Mouse (Mus musculus): ENCODE measurements around the gene Rnf25.

Gene Rnf25

GRCm38 (mm10) chr1:74601267-74601962 lies at the start of gene Rnf25, which contains the start of gene Stk36:
Rnf25 (minus strand) TSS chr1:74601397.
Stk36 (plus strand) TSS chr1:74601445.
- DNase-seq (ENCODE audit: low read depth, low spot score) = peak; percentile 95

- DNase-seq (ENCODE audit: low read depth, low spot score) = peak; percentile 37
These were observed 42.7 kb upstream of the Rnf25 start for GRCm38 (mm10) chr1:74643926-74644325.

- DNase-seq (ENCODE audit: low read depth, low spot score) = no peak
These were observed 42.3 kb upstream of the Rnf25 start for GRCm38 (mm10) chr1:74643524-74643923.

GRCm38 (mm10) chr1:74632734-74633133 lies 31.5 kb upstream of the Rnf25 start:
- no peak for DNase-seq (ENCODE audit: low read depth, low spot score)

- DNase-seq (ENCODE audit: low read depth, low spot score) = no peak
These were observed 26.8 kb upstream of the Rnf25 start for GRCm38 (mm10) chr1:74628001-74628400.

GRCm38 (mm10) chr1:74626076-74626475 lies 24.9 kb upstream of the Rnf25 start:
- no peak for DNase-seq (ENCODE audit: low read depth, low spot score)

- no peak for DNase-seq (ENCODE audit: low read depth, low spot score)
These were observed 23.0 kb upstream of the Rnf25 start for GRCm38 (mm10) chr1:74624183-74624582.

GRCm38 (mm10) chr1:74600501-74601266 lies 513 bp downstream of the Rnf25 start:
- no peak for DNase-seq (ENCODE audit: low read depth, low spot score)

- DNase-seq (ENCODE audit: low read depth, low spot score) = no peak
These were observed 6.8 kb downstream of the Rnf25 start for GRCm38 (mm10) chr1:74594434-74594833.

- peak; percentile 100 for DNase-seq (ENCODE audit: low read depth, low spot score)
These were observed 13.3 kb downstream of the Rnf25 start, which contains the start of the genes Zfp142 and Bcs1l for GRCm38 (mm10) chr1:74587773-74588445. Zfp142 (minus strand) TSS chr1:74588246. Bcs1l (plus strand) TSS chr1:74588289.

GRCm38 (mm10) chr1:74587233-74587772 lies 13.9 kb downstream of the Rnf25 start:
- peak; percentile 88 for DNase-seq (ENCODE audit: low read depth, low spot score)

GRCm38 (mm10) chr1:74584616-74585398 lies 16.4 kb downstream of the Rnf25 start:
- DNase-seq (ENCODE audit: low read depth, low spot score) = no peak

GRCm38 (mm10) chr1:74582621-74583020 lies 18.6 kb downstream of the Rnf25 start:
- no peak for DNase-seq (ENCODE audit: low read depth, low spot score)

GRCm38 (mm10) chr1:74569739-74570719 lies 31.2 kb downstream of the Rnf25 start:
- peak; percentile 12 for DNase-seq (ENCODE audit: low read depth, low spot score)

- no peak for DNase-seq (ENCODE audit: low read depth, low spot score)
These were observed 35.4 kb downstream of the Rnf25 start for GRCm38 (mm10) chr1:74565834-74566233.

GRCm38 (mm10) chr1:74559061-74559460 lies 42.1 kb downstream of the Rnf25 start:
- DNase-seq (ENCODE audit: low read depth, low spot score) = no peak

- no peak for DNase-seq (ENCODE audit: low read depth, low spot score)
These were observed 57.0 kb downstream of the Rnf25 start, which contains the start of gene Usp37 for GRCm38 (mm10) chr1:74544184-74544583. Usp37 (minus strand) TSS chr1:74544284.

Data from brain, adult 2 months (tissue).